Mouse (Mus musculus): ENCODE measurements around the gene Gm49721. TPM values are rescaled to one million over a fixed set of nuclear protein-coding genes. Genes with fewer than 3 reads are reported as not detected.

The Gm49721 gene
- polyA plus RNA-seq (2012; rRNA removed) = 5.7 and 9.2 TPM in 2 replicates

GRCm38 (mm10) chr17:6978287-6979248 is at the start of gene Gm49721:
Gene Gm49721 (plus strand): TSS chr17:6978904.

GRCm38 (mm10) chr17:6947984-6948768 is 30.5 kb upstream of the Gm49721 start, which contains the start of gene Rsph3b:
Gene Rsph3b (minus strand): TSS chr17:6948682.

GRCm38 (mm10) chr17:6960776-6961175 is 17.9 kb upstream of the Gm49721 start, which contains the start of gene Tagap1:
Gene Tagap1 (minus strand): TSS chr17:6961156.

GRCm38 (mm10) chr17:6970334-6970733 is 8.4 kb upstream of the Gm49721 start, which contains the start of gene Rnaset2b:
Gene Rnaset2b (plus strand): TSS chr17:6970634.

GRCm38 (mm10) chr17:7025257-7025656 is 46.6 kb downstream of the Gm49721 start, which contains the start of gene Gm1604a:
Gene Gm1604a (plus strand): TSS chr17:7025568.

Other genes with a start within 250 kb of the Gm49721 start
- gene Ezr, start 196.1 kb upstream of the Gm49721 start, polyA plus RNA-seq (2012; rRNA removed) = 165 and 220 TPM in 2 replicates
- gene Rsph3b, start 30.2 kb upstream of the Gm49721 start, polyA plus RNA-seq (2012; rRNA removed) = 36.1 TPM in 2 replicates
- gene Tagap1, start 17.7 kb upstream of the Gm49721 start, polyA plus RNA-seq (2012; rRNA removed) = 12.0 and 12.4 TPM in 2 replicates
- gene Rnaset2b, start 8.3 kb upstream of the Gm49721 start, polyA plus RNA-seq (2012; rRNA removed) = 66.8 and 86.6 TPM in 2 replicates
- not detected in 2 replicates for gene Gm1604a, start 46.7 kb downstream of the Gm49721 start, polyA plus RNA-seq (2012; rRNA removed)
- 3.6 and 3.9 TPM in 2 replicates for gene Rps6ka2, start 191.2 kb downstream of the Gm49721 start, polyA plus RNA-seq (2012; rRNA removed)